Mouse (Mus musculus): ENCODE measurements around the gene Tbx2.

GRCm38 (mm10) chr11:85792534-85793215, 39.7 kb upstream of the Tbx2 start:
- TF ChIP-seq ZC3H11A (IDR thresholded peaks at IDR 0.05; ENCODE audit: borderline replicate concordance, low read depth, low read length) (no peak), ZNF384 (IDR thresholded peaks at IDR 0.05; ENCODE audit: low read depth, low read length) (no peak), CHD2 (IDR thresholded peaks at IDR 0.05; ENCODE audit: low read depth, low read length) (no peak)

Data from ES-E14 (cell line).